Mouse (Mus musculus) kidney, embryonic 15.5 days (tissue): ENCODE measurements around the gene Smim14. TPM values are rescaled to one million over a fixed set of nuclear protein-coding genes. Genes with fewer than 3 reads are reported as not detected.

Source experiments
- ATAC-seq: fragments of 200-750 bp; cut with Nextera tagmentation; replicated peaks from 2 replicates; pipeline ENCODE4 v1.8.0; 2017; ENCODE audit warnings: moderate TSS enrichment; ENCODE audit not compliant: low FRiP score
- H3K27ac ChIP-seq: fragments of 300-500 bp; sonication (generic); 2 replicates; pipeline ENCODE4 v1.5.1; 2015; ENCODE audit warnings: mild to moderate bottlenecking, inconsistent platforms
- H3K27me3 ChIP-seq: fragments of 300-500 bp; sonication (generic); 2 replicates; pipeline ENCODE4 v1.6.1; 2015; ENCODE audit warnings: inconsistent platforms
- H3K36me3 ChIP-seq: fragments of 300-500 bp; sonication (generic); 2 replicates; pipeline ENCODE4 v1.6.1; 2015; ENCODE audit warnings: inconsistent platforms
- H3K4me1 ChIP-seq: fragments of 300-500 bp; sonication (generic); 2 replicates; pipeline ENCODE4 v1.6.1; 2015; ENCODE audit warnings: inconsistent platforms
- H3K4me2 ChIP-seq: fragments of 300-500 bp; sonication (generic); 2 replicates; pipeline ENCODE4 v1.6.1; 2015; ENCODE audit warnings: moderate library complexity, mild to moderate bottlenecking, inconsistent platforms
- H3K4me3 ChIP-seq: fragments of 300-500 bp; sonication (generic); replicated peaks from 2 replicates; pipeline ENCODE4 v1.5.1; 2015; ENCODE audit warnings: mild to moderate bottlenecking, inconsistent platforms
- H3K9ac ChIP-seq: fragments of 300-500 bp; sonication (generic); 2 replicates; pipeline ENCODE4 v1.6.1; 2015; ENCODE audit warnings: mild to moderate bottlenecking, inconsistent platforms
- H3K9me3 ChIP-seq: fragments of 300-500 bp; sonication (generic); replicated peaks from 2 replicates; pipeline ENCODE4 v1.6.1; 2016; ENCODE audit warnings: inconsistent platforms
- WGBS: fragments of 180-500 bp; shearing (Covaris S2); methylation state at CpG from one replicate; pipeline ENCODE4 v1.1.7; 2015; ENCODE audit warnings: mixed read lengths; 5-methylcytosine and 5-hydroxymethylcytosine counted together
- polyA plus RNA-seq: library from polyadenylated mRNA; unstranded; fragments of >200 nt; fragmentation: Nextera tagmentation; extraction: Ambion mirVana; gene quantifications from 2 replicates; pipeline ENCODE4 v1.2.1, GENCODE M21; 2015

Gene Smim14
- polyA plus RNA-seq, 1 experiment from 2014 or later: 96.9 TPM

DNA sequence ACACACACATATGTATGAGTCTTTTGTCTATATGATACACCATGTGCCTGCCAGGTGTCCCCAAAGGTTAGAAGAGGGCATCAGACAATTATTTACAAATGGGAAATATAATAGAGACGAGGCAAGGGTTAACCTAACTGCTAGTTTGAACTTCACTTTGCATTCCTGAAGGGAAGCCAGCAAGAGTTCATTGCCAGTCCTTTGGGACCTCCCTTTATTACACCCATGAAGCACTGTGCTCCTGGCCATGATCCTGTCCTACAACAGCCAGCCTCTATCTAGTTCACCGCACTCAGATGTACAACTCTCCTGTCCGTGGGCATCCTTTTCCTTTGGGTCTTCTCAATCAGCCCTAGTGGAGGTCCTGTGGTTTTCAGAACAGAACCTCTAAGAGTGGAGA is 23.5 kb downstream of the Smim14 start:
- H3K27me3 ChIP-seq: no peaks in the 10 kb centered on the region

DNA sequence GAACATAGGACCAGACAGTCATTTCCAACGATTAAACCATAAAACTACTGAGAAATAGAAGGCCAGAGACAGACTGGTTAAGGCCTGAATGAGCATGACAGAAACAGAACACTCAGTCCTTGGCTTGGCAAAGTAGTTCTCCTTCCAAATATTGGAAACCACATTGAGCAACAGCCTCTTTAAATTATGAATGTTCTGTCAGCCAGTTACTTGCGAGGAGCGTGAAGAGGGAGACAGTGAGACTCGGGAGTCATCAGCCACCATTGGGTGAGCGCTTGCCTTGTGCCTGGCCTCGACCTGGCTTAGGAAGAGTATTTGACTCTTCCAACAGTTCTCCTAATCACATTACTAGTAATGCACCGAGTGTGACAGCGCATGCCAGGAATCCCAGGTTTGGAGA is 28.6 kb downstream of the Smim14 start:
- H3K36me3 ChIP-seq: no peaks in the 10 kb centered on the region
- H3K27ac ChIP-seq: no peak overlapping the region
- no peak overlapping the region for H3K9ac ChIP-seq
- no peaks in the 10 kb centered on the region for H3K9me3 ChIP-seq
- no peak for ATAC-seq
- H3K4me1 ChIP-seq: 0 out of 2 replicates have a peak, but pooled peaks cover 3% of the 10 kb centered on the region
- H3K27me3 ChIP-seq: no peaks in the 10 kb centered on the region
- no peak overlapping the region for H3K4me2 ChIP-seq
- 81% methylated on average over 8 of the region's 8 CpGs for WGBS
- H3K4me3 ChIP-seq: no peak overlapping the region

More for the DNA sequence above, 23.5 kb downstream of the Smim14 start:
- H3K9ac ChIP-seq: no peak overlapping the region
- H3K4me3 ChIP-seq: no peak overlapping the region
- no peak overlapping the region for H3K27ac ChIP-seq
- 61% methylated on average over 3 of the region's 3 CpGs for WGBS
- no peak for ATAC-seq
- H3K9me3 ChIP-seq: no peaks in the 10 kb centered on the region
- peaks cover 10% of the 10 kb centered on the region; the same call in 1 of the 2 replicates for H3K4me1 ChIP-seq
- no peaks in the 10 kb centered on the region for H3K36me3 ChIP-seq
- no peak overlapping the region for H3K4me2 ChIP-seq

DNA sequence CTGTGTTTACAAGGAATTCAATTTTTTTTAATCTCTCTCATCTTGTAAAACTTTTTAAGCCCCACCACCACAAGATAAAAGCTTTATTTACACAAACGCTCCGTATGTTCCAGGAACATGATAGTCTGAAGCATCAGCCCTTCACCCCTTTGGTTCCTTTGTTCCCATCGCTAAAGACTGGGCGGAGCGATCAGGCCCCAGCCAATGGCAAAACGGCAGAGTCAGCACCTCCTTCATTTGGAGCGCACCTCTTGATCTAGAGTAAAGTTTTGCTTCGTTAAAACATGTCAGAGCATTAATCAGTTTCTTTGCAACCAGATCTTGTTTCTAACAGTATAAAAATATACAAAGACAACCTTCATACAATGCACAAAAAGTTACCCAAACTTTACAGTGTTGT is 31.2 kb downstream of the Smim14 start:
- Histone ChIP-seq H3K4me1 (no peaks in the 10 kb centered on the region), H3K4me3 (peak overlapping the region; percentile 12; the same call in 1 of the 2 replicates), H3K4me2 (peak overlapping the region; percentile 47), H3K27ac (no peak overlapping the region), H3K9me3 (no peaks in the 10 kb centered on the region), H3K9ac (no peak overlapping the region), H3K27me3 (no peaks in the 10 kb centered on the region), H3K36me3 (no peaks in the 10 kb centered on the region)
- 9% methylated on average over 8 of the region's 8 CpGs for WGBS
- ATAC-seq: no peak

DNA sequence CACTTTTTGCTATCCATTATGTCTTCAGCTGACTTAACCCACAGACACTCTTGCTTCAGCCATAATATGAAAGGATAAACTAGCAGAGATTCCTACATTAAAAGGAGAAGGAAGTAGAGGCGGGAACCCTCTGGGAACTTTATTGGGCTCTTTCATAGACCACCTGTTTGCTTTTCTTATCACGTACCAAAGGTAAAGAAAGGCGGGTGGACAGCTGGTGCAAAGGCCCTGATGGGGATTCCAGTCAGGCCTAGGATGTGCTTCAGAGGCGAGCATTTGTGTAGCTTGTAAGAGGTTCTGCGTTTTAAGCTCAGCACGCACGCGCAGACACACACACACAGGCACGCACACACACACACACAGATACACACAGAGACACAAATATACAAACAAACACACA is 35.6 kb downstream of the Smim14 start:
- no peak for ATAC-seq
- H3K9me3 ChIP-seq: no peaks in the 10 kb centered on the region
- no peaks in the 10 kb centered on the region for H3K4me1 ChIP-seq
- H3K9ac ChIP-seq: no peak overlapping the region
- H3K4me2 ChIP-seq: no peak overlapping the region
- no peak overlapping the region for H3K27ac ChIP-seq
- no peaks in the 10 kb centered on the region for H3K27me3 ChIP-seq
- H3K4me3 ChIP-seq: no peak overlapping the region
- WGBS: 87% methylated on average over 9 of the region's 9 CpGs
- H3K36me3 ChIP-seq: no peaks in the 10 kb centered on the region

GRCm38 (mm10) chr5:65500231-65500630 is 36.8 kb downstream of the Smim14 start:
- 72% methylated on average over 7 of the region's 7 CpGs for WGBS
- no peak for ATAC-seq
- Histone ChIP-seq H3K27ac (no peak overlapping the region), H3K9ac (no peak overlapping the region), H3K36me3 (no peaks in the 10 kb centered on the region), H3K4me3 (no peak overlapping the region), H3K4me1 (no peaks in the 10 kb centered on the region), H3K27me3 (no peaks in the 10 kb centered on the region), H3K4me2 (no peak overlapping the region), H3K9me3 (no peaks in the 10 kb centered on the region)

GRCm38 (mm10) chr5:65492716-65493531 is 44.1 kb downstream of the Smim14 start, which contains the start of gene Gm43552:
Gene Gm43552, minus strand, starts transcription at chr5:65492833.
- peak; percentile 97 for ATAC-seq
- Histone ChIP-seq H3K27ac (peak within 1 kb of the TSS; percentile 98), H3K36me3 (no peaks in the 10 kb centered on the region), H3K4me2 (peak within 1 kb of the TSS; percentile 85), H3K9ac (peak within 1 kb of the TSS; percentile 88), H3K4me1 (peaks cover 14% of the 10 kb centered on the region), H3K27me3 (no peaks in the 10 kb centered on the region), H3K4me3 (peak within 1 kb of the TSS; percentile 88), H3K9me3 (no peaks in the 10 kb centered on the region)
- under 1% methylated on average over 64 of the region's 69 CpGs for WGBS

DNA sequence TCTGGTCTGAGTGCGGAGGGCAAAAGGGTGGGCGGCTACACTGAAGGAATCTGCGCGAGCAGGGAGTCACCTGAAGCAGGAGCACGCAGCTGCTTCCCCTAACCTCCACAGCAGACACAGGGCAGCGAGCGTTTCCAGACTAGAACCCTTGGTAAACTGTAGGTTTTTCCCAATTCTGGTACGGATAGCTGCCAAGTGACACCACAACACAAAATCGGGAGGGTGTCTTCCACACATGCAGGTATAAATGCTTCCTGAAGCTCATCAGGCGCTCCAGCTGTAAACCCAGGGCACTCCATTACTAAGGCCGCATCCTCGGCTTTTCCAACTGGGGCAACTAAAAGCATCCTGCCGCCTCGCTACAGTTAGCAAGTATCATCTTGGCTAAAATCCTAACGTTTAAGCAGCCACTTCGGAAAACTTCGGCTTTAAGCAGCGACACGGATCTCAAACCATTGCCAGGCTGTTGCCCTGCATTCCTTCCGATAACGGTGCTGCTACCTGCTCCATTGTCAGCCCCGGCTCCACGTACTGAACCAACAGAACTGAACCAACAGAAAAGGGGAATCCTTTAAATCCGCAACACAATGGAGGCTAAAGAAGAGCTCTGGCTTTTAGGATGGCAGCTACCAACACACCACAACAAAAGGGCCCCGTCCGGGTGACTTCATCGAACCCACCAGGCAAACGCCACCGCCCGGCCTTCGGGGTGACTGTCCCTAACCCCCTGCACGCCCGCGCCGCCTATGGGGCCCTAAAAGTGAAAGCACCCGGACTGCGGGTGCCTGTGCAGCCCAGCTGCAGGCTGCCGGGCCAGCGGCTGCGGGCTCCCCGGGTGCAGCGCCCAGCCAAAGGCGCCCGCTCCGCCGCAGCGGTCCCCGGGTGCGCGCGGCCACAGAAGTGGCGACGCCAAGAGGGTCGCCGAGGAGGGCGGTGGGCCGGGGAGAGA is 44.9 kb downstream of the Smim14 start:
- Histone ChIP-seq H3K4me1 (peaks cover 14% of the 10 kb centered on the region), H3K27me3 (no peaks in the 10 kb centered on the region), H3K9me3 (no peaks in the 10 kb centered on the region), H3K9ac (peak overlapping the region; percentile 88), H3K27ac (peak overlapping the region; percentile 98), H3K4me2 (peak overlapping the region; percentile 85), H3K36me3 (no peaks in the 10 kb centered on the region), H3K4me3 (peak overlapping the region; percentile 88)
- WGBS: under 1% methylated on average over 49 of the region's 57 CpGs
- peak; percentile 84 for ATAC-seq

- Histone ChIP-seq H3K4me1 (peaks cover 17% of the 10 kb centered on the region), H3K27ac (no peak overlapping the region), H3K27me3 (no peaks in the 10 kb centered on the region), H3K36me3 (no peaks in the 10 kb centered on the region), H3K9me3 (no peaks in the 10 kb centered on the region), H3K4me3 (no peak overlapping the region), H3K4me2 (no peak overlapping the region), H3K9ac (no peak overlapping the region)
- WGBS: 81% methylated on average over 4 of the region's 4 CpGs
- ATAC-seq: no peak
These were observed 47.2 kb downstream of the Smim14 start for GRCm38 (mm10) chr5:65489830-65490229.

DNA sequence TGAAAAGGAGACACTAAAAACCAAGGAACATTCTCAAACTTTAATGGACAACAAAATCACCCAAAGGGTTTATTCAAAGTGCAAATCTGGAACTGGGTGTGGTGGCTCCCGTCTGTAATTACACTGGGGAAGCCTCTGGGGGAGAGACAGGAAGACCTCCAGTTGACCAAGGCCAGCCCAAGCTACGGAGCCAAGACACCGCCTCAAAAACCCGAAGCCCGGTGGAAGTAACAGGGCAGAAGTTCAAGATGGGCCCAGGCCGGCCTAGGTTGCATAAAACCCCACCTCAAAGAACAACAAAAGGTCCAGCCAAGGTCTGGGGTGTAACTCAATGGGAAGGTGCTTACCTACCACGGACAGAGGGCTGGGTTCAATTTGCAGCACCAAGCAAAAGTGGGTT is 48.3 kb downstream of the Smim14 start:
- Histone ChIP-seq H3K4me3 (no peak overlapping the region), H3K27me3 (no peaks in the 10 kb centered on the region), H3K9ac (no peak overlapping the region), H3K9me3 (no peaks in the 10 kb centered on the region), H3K36me3 (no peaks in the 10 kb centered on the region), H3K4me1 (peaks cover 14% of the 10 kb centered on the region), H3K27ac (no peak overlapping the region), H3K4me2 (no peak overlapping the region)
- 75% methylated on average over 7 of the region's 7 CpGs for whole genome bisulfite sequencing
- no peak for ATAC-seq

GRCm38 (mm10) chr5:65487381-65487780 is 49.6 kb downstream of the Smim14 start:
- no peaks in the 10 kb centered on the region for H3K9me3 ChIP-seq
- whole genome bisulfite sequencing: 84% methylated on average over 10 of the region's 10 CpGs

GRCm38 (mm10) chr5:65486514-65486913 is 50.5 kb downstream of the Smim14 start:
- Histone ChIP-seq H3K27ac (no peak overlapping the region), H3K4me1 (peaks cover 6% of the 10 kb centered on the region; the same call in 1 of the 2 replicates), H3K36me3 (no peaks in the 10 kb centered on the region), H3K4me3 (no peak overlapping the region), H3K9ac (no peak overlapping the region), H3K9me3 (no peaks in the 10 kb centered on the region), H3K4me2 (no peak overlapping the region), H3K27me3 (no peaks in the 10 kb centered on the region)
- 78% methylated on average over 2 of the region's 2 CpGs for WGBS
- no peak for ATAC-seq

More at GRCm38 (mm10) chr5:65487381-65487780, 49.6 kb downstream of the Smim14 start:
- no peak overlapping the region for H3K9ac ChIP-seq
- no peak for ATAC-seq
- H3K27ac ChIP-seq: no peak overlapping the region
- peaks cover 9% of the 10 kb centered on the region; the same call in 1 of the 2 replicates for H3K4me1 ChIP-seq
- no peaks in the 10 kb centered on the region for H3K27me3 ChIP-seq
- no peak overlapping the region for H3K4me2 ChIP-seq
- no peaks in the 10 kb centered on the region for H3K36me3 ChIP-seq
- no peak overlapping the region for H3K4me3 ChIP-seq

GRCm38 (mm10) chr5:65482996-65483395 is 54.0 kb downstream of the Smim14 start:
- ATAC-seq: no peak
- 89% methylated on average over 4 of the region's 4 CpGs for WGBS
- Histone ChIP-seq H3K4me2 (no peak overlapping the region), H3K4me3 (no peak overlapping the region), H3K4me1 (peaks cover 3% of the 10 kb centered on the region; the same call in 1 of the 2 replicates), H3K9me3 (no peaks in the 10 kb centered on the region), H3K36me3 (no peaks in the 10 kb centered on the region), H3K27ac (no peak overlapping the region), H3K9ac (no peak overlapping the region), H3K27me3 (no peaks in the 10 kb centered on the region)
